Mouse (Mus musculus) liver (tissue): ENCODE data around the gene Cdip1.

Source experiments
- DNase-seq: peaks from one replicate; pipeline ENCODE4 v3.0.0-alpha.2; 2020; ENCODE audit warnings: mixed read lengths

The Cdip1 gene

DNA sequence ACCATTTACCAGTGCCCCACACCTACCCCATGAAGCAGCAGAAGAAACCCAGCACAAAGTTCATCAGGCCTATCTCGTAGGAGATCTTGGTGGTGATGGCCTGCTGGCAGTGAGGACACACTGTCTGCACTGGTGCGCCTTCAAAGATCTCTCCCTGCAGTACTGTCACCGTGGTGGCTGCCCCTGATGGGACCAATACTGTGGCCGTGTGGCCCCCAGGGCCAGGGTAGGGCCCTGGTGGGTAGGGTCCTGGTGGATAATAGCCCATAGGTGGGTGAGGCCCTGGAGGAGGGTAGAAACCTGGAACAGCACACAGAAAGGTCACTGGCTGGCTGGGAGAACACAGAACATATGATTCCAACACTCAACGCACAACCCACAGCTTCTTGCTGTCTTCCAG lies 21.4 kb downstream of the Cdip1 start:
- DNase-seq: no peak

DNA sequence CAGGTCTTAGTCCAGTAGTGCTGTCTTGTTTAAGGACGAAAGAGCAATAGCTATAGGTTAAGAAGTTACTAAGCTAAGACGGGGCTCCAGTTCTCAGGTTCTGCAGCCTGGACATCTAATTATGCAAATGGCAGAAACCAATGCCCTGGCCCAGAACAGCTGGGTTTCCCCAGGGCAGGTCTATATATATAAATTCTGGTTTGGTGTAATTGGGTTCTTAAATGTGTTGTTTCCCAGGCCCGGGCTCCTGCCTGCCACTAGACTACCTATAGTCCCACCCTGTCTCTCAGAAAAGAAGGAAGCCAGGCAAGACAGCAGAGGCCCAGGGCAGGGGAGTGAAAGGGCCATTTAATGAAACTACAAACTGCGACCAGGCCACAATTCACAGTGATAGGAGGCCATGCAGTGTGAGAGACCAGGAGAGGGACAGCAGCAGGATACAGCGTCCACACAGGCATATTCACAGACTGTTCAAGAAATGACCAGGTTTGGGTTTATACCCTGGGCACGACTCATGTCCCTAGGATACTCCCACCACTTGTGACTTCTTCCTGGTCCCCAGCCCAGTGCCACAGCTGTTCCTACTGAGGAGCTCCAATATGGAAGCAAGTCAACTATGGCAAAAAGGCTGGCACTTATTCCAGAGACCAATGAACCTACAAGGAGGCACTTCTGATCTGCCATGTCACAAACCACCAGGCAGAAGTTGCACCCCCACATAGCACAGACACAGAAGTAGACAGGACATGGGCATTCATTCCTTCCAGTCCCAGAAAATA lies 22.9 kb downstream of the Cdip1 start:
- DNase-seq: no peak

DNA sequence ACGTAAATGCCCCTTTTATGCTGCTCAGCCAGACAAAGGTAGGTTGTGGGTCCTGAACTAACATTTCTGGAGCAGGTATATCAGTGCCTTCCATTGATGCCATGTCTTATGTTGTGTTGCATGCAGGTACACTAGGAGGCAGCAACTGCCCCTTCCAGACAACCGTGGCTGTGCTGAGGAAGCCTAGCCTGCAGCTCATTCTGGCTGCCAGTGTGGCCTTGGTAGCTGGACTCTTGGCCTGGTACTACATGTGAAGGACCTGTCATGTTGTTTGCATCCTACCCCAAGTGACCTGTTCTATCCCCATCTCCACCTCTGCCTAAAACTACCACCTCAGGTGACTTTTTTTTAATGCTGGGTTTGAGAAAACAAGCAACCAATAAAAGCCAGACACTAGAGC lies 24.2 kb downstream of the Cdip1 start:
- no peak for DNase-seq

DNA sequence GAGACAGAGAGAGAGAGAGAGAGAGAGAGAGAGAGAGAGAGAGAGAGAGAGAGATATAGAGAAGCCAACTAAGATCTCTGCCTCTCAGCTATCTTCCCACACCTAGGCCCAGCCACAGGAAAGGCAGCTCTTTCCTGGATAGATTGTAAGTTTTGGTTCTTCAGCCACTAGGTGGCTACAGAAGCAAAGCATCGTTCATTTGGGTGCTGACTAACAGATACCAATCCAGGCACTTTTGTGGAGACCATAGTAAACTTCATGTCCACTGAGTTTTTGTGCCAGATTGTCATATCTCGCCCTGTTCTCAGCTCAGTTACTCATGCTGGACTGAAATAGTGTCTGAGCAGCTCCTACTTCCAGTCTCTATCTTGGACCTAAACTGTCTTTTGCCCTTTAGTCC lies 26.8 kb downstream of the Cdip1 start:
- DNase-seq: no peak

DNA sequence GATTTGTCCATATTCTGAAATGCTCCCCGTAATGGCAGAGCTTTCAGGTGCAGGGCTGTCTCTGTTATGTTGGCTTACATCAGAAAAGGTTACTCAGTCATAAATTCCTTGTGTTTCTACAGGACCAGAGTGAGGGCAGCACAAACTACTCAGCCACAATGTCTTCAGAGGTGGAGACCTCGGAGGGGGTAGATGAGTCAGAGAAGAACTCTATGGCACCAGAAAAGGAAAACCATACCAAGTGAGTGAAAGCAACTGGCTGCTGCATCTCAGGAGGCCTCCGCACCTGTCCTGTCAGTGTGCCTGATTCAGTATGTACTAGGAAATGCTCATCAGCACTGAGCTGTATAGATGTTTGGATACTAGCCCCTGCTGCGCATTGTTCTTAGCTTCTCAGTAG lies 27.7 kb downstream of the Cdip1 start:
- no peak for DNase-seq

DNA sequence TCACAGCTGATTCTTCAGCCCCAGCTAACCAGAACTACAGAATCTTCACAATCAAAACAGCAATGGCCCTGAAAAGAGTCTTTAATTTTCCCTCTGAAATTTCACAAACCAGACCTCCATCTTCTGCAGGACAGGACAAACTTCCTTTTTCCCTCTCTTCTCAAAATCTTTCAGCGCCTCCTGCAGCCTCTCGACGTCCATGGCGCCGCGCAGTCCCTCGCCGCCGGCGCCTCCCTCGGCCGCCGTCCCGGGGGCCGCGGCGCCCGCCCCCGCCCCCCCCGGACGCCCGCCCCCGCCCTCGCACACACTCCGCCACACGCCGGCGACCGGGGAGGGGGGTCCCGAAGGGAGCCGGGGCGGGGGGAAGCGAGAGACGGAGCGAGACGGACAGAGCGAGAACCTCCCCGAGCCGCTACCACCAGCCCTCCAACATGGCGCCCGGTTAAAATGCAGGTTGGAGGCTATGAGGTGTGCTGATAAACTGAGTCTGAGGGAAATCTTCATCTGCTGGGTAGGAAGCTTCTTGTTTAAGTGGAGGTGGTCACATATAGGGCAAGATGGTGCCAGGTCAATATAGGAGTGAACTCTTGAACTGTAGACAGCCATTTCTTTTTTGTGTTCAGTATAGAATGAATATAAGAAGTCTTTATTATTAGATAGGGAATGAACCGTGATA lies 33.3 kb downstream of the Cdip1 start:
- peak; percentile 20 for DNase-seq

DNA sequence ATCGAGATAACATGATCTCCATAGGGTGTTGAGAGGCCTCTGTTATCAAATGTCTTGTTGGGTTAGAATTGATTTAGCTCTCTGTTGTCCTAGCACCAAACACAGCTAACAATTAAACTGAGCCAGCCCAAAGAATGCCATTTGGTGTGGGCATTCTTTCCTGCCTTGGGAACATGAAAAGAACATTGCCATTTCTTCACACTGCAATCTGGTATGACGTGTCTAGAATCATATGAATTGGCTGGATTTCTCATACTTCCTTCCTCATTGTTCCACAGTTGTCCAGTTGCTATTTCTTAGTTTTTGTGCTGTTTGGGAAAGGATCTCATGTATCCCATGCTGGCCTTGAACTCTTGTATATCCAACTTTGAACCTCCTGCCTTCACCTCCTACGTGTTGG lies 36.0 kb downstream of the Cdip1 start:
- no peak for DNase-seq

DNA sequence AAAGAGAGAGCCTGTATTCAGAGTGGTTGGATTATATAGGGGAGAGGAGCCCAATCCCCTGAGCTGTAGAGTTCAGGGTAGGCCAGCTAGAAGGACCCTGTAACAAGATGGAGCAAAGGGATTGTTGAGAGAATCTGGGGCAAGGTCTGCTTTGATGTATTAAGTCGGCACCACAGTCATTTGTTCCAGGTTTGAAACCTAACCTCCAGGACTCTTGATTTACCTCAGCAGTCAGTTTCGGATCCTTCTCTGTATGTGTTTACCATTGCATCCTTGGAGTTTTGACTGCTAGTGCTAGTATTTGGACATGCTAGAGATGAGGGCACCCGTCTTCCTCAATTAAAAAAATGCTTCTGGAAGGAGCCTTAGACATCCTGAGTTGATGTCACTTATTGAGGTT lies 37.9 kb downstream of the Cdip1 start:
- DNase-seq: no peak

DNA sequence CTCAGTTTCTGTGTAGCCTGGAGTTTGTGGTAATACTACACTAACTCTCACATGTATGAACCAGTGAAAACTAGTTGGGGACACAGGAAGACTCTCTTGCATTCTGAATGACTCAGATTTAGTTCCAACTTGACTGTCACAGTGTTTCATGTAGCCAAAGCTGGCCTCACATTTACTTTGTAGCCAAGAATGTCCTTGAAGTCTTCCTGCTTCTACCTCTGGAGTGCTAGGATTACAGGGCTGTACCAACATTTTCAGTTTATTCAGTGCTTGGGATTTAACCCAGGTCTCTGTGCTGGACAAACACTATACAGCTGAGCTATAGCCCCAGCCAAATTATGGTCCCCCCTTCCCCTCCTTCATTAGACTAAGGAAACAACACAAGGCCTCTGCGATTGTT lies 47.9 kb downstream of the Cdip1 start:
- DNase-seq: no peak

DNA sequence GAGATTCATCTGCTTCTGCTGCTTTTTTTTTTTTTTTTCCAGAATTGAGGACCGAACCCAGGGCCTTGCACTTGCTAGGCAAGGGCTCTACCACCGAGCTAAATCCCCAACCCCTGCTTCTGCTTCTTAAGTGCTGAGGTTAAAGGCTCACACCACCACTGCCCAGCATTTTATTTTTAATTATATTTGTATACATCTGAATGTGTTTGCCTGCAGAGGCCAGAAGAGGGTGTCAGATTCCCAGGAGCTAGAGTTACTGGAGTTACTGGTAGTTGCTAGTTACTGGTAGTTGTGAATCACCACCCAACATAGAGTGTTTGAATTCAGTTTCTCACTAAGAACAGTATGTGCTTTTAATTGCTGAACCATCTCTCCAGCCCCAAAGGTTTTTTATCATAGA lies 50.1 kb downstream of the Cdip1 start:
- no peak for DNase-seq

DNA sequence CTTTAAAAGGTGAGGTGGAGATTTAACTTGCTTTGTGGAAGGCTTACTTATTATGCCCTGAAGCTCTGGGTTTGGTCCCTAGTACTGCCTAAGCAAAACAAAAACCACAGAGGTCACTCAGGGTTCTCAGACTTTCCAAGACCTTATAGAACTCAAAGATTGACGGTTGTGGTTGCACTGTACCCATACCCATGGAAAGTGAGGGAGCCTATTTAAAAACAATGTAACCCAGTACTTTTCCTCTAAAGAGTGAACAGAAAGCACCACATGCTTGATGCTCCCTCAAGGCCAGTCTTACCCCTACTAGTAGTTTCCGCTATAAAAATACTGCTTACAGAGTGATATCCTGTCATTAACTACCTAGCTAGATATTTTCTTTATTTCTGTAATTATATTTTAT lies 53.8 kb downstream of the Cdip1 start:
- no peak for DNase-seq

DNA sequence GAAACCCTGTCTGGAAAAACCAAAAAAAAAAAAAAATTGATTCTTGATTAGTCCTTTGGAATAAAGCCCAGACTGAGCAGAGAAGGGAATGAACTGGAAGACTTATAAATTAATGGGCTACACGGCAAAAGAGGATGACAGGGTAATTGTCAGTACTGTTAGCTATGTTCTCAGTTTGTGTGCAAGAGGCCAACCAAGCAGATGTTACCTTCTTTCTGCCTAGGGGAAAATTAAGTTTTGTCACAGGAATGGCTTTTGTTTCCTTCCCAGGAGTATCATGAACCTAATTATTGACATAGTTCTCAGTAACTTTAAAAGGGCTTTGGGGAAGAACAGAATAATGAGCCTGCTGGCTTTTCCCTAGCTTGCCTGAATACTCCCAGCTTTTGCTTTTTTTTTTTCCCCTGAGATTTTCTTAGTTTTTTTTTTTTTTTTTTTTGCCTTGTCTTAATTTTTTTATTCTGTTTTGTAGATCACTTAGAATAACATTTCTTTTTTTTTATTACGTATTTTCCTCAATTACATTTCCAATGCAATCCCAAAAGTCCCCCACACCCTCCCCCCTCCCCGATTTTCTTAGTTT lies 59.2 kb downstream of the Cdip1 start:
- DNase-seq: no peak

DNA sequence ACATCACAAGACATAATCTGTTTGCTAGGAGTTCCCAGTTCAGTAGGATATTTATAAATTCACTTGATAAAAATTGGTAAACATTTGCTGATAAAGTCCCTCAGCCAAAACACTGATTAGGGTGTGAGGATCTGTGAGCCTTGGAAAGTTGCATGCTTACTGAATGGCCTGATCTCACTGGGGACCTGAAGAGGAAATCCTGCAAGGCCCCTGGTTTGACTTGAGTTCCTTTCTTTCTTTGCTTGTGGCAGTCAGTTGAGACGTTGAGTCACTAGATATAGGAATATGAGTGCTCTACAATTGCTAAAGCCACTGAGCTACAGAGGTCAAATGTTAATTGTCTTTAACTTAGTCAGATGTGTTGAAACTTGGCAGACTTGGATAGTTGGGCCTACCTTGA lies 62.1 kb downstream of the Cdip1 start:
- no peak for DNase-seq

DNA sequence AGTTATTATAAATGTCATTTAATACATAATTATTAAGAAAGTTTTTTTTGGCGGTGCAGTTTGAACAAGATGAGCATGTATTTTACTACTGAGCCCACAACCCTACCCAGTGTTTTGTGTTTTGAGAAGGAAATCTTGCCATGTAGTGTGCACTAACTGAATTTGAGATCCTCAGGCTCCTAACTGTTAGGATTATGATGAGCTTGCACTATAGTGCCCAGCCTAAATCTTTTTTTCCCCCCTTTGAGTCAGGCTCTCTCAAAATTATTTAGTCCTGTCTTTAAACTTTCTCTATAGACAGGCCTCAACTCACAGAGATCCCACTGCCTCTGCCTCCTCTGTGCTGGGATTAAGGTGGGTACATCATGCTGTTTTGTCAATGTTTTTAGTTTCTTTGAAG lies 62.6 kb downstream of the Cdip1 start:
- no peak for DNase-seq

DNA sequence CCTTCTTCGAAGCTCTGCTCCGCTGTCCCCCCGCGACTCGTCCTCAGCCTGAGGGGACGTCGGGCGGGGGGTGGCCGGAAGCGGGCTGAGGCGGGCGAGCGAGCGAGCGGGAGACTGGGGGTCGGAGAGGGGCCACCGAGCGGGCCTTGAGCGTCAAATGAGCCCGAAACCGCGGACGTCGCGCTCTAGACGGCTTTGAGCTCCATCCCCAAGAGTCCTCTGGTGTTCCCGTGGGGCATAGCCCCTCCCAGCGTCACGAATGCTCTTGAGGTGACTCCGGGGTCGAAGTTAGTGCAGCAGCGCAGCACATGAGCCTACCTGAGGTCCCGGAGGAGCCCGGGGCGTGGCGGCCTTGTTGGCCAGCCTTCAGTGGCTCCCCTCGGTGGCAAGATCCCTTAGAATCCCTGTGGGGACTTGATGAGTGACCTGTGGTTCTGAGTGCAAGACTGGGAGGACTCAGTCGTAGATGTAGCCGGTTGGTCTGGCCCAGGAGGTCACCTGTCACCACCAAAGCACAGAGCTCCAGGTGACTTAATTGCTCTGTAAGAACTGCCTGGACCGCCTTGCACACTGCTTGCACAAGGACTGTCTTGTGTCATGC lies 63.5 kb downstream of the Cdip1 start:
- DNase-seq: peak; percentile 67

DNA sequence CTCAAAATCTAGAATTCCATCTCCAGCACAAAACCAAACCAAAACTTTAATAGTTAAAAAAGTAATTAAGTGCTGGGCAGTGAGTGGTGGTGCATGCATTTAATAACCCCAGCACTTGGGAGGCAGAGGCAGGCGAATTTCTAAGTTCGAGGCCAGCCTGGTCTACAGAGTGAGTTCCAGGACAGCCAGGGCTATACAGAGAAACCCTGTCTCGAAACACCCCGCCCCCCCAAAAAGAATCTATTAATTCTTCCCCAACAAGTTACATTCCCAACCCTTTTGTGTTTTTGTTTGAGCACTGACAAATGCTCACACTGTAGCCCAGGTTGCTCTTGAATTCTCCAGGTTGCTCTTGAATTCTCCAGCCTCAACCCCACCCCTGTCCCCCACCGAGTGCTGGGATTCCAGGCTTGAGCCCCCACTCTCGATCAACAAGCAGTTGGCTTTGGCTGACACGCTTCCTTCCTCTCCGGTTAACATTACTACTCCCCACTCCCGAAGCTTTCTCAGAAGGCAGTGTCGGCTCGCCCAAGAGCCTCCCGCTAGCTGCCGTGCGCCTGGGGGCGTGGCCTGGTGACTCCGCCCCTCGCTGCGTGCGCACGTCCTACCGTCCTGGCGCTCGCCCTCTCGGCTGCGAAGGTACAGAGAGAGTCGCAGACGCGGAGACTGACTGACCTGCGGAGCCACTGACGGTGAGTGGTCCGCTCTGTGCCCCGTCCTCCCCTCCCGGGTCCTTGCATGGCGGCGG lies 64.1 kb downstream of the Cdip1 start, which contains the start of gene Hmox2:
TSS of gene Hmox2 (plus strand) at position 582 of the 748 bp plus-strand sequence.
- DNase-seq: peak; percentile 97

DNA sequence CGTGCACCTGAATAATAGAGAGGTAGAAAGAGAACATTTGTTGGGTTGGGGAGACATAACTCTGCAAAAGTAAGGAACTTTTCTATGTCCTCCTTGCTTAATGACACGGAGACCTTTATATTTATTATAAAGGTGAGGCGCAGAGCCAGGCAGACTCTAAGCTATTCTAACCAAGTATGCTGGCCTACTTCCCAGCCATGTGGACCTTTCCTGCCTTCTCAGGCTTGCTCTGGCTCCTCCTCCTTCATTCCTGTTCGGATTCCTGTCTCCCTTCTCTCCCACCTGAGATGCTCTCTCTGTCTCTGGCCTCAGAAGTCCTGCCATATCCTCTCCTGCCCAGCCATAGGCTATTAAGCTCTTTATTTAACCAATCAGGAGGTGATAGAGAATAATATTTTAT lies 64.8 kb downstream of the Cdip1 start:
- no peak for DNase-seq

DNA sequence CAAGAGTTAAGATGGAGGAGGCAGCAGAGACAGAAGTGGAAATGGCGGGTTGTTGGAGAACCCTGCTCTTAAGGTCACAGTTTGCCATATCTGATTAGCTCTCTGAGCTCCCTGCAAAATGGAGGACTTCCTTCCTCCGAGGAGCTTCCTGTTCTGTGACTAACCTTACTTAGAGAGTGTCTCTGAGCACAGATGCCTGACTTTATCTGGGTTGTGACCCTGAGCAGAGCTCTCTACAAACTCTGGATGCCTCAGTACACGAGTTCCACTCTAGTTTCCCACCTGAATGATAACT lies 67.2 kb downstream of the Cdip1 start:
- DNase-seq: no peak

DNA sequence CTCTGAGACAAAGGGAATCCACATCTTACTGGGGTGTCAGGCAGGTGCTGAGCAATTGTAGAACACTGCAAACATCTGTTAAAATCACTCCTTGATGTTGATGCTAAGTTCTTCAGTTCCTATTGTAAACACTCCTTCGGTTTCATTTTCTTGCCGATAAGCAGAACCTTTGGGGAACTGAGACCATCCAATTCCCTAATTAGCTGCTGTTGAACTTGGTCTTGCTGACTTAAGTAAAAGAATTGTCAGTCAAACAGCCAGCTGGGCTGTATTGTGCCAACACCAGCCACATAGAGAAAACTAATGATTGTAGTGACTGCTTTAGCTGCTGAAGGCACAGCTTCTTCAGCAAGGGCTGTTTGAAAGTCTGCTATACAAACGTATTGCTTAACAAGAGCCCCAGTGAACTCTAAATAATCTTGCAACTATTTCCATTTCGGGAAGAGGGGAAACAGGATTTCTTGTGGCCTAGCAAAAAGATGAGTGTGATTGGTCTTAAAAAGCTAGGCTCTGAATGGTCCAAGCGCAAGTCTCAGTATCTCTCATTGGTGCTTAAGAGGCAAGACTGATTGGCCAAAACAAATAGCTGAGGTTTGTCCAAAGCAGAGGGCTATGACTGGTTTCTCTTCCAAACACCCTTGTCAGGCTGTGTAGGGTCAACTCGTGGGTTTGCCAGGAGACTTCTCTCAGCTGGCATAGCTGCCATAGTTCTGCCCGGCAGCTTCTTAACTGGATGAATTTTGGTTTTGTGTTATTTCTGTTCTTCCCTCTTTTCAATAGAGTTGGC lies 67.8 kb downstream of the Cdip1 start:
- DNase-seq: no peak

DNA sequence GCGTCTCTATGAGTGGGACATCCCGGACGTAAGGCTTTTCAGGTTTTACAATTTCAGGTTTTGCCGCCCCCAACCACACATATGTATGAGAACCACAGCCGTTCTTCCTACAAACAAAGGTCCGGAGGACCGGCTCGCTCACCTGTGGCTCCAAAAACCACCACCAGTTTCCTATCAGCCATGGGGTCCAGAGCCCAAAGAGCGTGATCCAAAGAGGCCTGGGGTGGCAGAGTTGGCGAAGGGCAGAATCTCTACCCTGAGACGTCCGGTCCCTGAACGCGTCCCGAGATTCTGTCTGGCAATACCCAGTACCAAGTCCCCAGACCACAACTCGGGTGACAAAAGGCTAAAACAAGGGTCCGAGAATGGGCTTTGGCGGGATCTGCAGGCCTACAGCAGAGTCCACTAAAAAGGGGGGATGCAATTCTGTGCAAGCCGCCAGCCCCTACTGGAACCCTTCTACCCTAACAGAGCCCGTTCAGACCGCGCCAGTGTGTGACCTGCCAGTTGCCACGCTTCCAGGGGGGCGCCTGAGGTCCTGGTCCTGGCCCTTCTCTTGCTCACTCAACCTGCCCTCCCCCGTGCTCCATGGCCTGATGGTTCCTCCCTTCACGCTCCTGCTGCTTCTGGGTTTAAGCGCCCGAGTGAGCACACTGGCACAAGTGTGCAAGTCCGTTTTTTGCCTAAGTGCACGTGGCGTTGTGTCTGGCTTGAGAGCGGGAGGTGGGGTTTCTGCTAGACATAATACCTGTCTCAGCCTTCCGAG lies 71.2 kb downstream of the Cdip1 start, which contains the start of gene Nmral1:
TSS of gene Nmral1 (minus strand) at position 604 of the 766 bp plus-strand sequence.
- DNase-seq: peak; percentile 78

DNA sequence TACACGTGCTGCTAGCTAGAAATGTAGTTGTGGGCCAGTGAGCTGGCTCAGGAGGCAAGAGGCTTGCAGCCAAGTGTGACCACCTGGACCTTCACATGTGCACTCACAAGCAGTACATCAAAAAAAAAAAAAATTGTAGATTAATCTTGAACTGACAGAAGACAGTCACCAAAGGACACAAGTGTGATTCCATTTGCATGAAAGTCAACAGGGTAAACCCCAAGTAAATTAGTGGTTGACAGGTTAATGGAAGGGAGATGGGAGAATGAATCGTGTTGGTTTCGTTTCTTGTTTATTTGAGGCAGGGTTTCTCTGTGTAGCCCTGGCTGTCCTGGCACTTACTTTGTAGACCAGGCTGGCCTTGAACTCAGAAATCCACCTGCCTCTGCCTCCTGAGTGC lies 72.2 kb downstream of the Cdip1 start:
- DNase-seq: no peak
